Mouse (Mus musculus): ENCODE data around the gene Igdcc3. TPM values are rescaled to one million over a fixed set of nuclear protein-coding genes. Genes with fewer than 3 reads are reported as not detected.

Gene Igdcc3
- polyA plus RNA-seq, 1 experiment from 2014 or later: not detected

GRCm38 (mm10) chr9:65196738-65197569 is 56.0 kb downstream of the Igdcc3 start:
- no peaks in the 10 kb centered on the region for H3K27me3 ChIP-seq (ENCODE audit: insufficient read depth, low read length)
- peaks cover 58% of the 10 kb centered on the region for H3K4me1 ChIP-seq (ENCODE audit: insufficient read depth)
- peak overlapping the region; percentile 89 for H3K27ac ChIP-seq (ENCODE audit: low read depth)
- H3K4me2 ChIP-seq (ENCODE audit: low read depth, low read length): peak overlapping the region; percentile 46
- TF ChIP-seq CTCF (IDR thresholded peaks at IDR 0.05; ENCODE audit: low read depth) (peak; percentile 91), EP300 (IDR thresholded peaks at IDR 0.05; ENCODE audit: low read depth) (peak; percentile 26; the same call in 1 of the 2 replicates)
- 0 out of 2 replicates have a peak overlapping the region, but pooled peaks have one; percentile 4 for H3K4me3 ChIP-seq (ENCODE audit: low read depth, low read length)
- no peaks in the 10 kb centered on the region for H3K9me3 ChIP-seq (ENCODE audit: low read length)
- 13% methylated on average over 26 of the region's 26 CpGs for WGBS (ENCODE audit: insufficient replicate concordance)
- peak overlapping the region; percentile 49 for H3K9ac ChIP-seq (replicated peaks)
- peak; percentile 68 for ATAC-seq
- peak; percentile 96 for DNase-seq
- H3K36me3 ChIP-seq (replicated peaks; ENCODE audit: insufficient read depth, low read length): no peaks in the 10 kb centered on the region

- peak overlapping the region; percentile 89 for H3K27ac ChIP-seq (ENCODE audit: low read depth)
Measured at GRCm38 (mm10) chr9:65197826-65198225, 56.8 kb downstream of the Igdcc3 start.

GRCm38 (mm10) chr9:65199723-65200122 is 58.7 kb downstream of the Igdcc3 start:
- ATAC-seq: no peak
- Histone ChIP-seq H3K9me3 (ENCODE audit: low read length) (no peaks in the 10 kb centered on the region), H3K36me3 (replicated peaks; ENCODE audit: insufficient read depth, low read length) (no peaks in the 10 kb centered on the region), H3K4me3 (ENCODE audit: low read depth, low read length) (no peak overlapping the region), H3K9ac (replicated peaks) (no peak overlapping the region), H3K4me1 (ENCODE audit: insufficient read depth) (peaks cover 40% of the 10 kb centered on the region), H3K27me3 (ENCODE audit: insufficient read depth, low read length) (no peaks in the 10 kb centered on the region), H3K27ac (ENCODE audit: low read depth) (peak overlapping the region; percentile 83; the same call in 1 of the 2 replicates), H3K4me2 (ENCODE audit: low read depth, low read length) (no peak overlapping the region)
- TF ChIP-seq CTCF (IDR thresholded peaks at IDR 0.05; ENCODE audit: low read depth): no peak
- no peak for TF ChIP-seq EP300 (IDR thresholded peaks at IDR 0.05; ENCODE audit: low read depth)
- DNase-seq: no peak
- 42% methylated on average over 7 of the region's 7 CpGs for WGBS (ENCODE audit: insufficient replicate concordance)

More at GRCm38 (mm10) chr9:65197826-65198225, 56.8 kb downstream of the Igdcc3 start:
- Histone ChIP-seq H3K9ac (replicated peaks) (0 out of 2 replicates have a peak overlapping the region, but pooled peaks have one; percentile 21), H3K36me3 (replicated peaks; ENCODE audit: insufficient read depth, low read length) (no peaks in the 10 kb centered on the region), H3K4me1 (ENCODE audit: insufficient read depth) (peaks cover 51% of the 10 kb centered on the region), H3K9me3 (ENCODE audit: low read length) (no peaks in the 10 kb centered on the region), H3K4me3 (ENCODE audit: low read depth, low read length) (no peak overlapping the region), H3K4me2 (ENCODE audit: low read depth, low read length) (peak overlapping the region; percentile 48), H3K27me3 (ENCODE audit: insufficient read depth, low read length) (no peaks in the 10 kb centered on the region)
- TF ChIP-seq CTCF (IDR thresholded peaks at IDR 0.05; ENCODE audit: low read depth): no peak
- TF ChIP-seq EP300 (IDR thresholded peaks at IDR 0.05; ENCODE audit: low read depth): no peak
- WGBS (ENCODE audit: insufficient replicate concordance): 69% methylated on average over 6 of the region's 6 CpGs
- ATAC-seq (no peak), DNase-seq (peak; percentile 59)

GRCm38 (mm10) chr9:65200606-65201005 is 59.6 kb downstream of the Igdcc3 start:
- ATAC-seq (no peak), DNase-seq (no peak)
- H3K4me3 ChIP-seq (ENCODE audit: low read depth, low read length): no peak overlapping the region
- 48% methylated on average over 1 of the region's 1 CpGs for WGBS (ENCODE audit: insufficient replicate concordance)
- TF ChIP-seq EP300 (IDR thresholded peaks at IDR 0.05; ENCODE audit: low read depth): no peak
- no peak for TF ChIP-seq CTCF (IDR thresholded peaks at IDR 0.05; ENCODE audit: low read depth)
- H3K4me1 ChIP-seq (ENCODE audit: insufficient read depth): peaks cover 31% of the 10 kb centered on the region
- H3K27ac ChIP-seq (ENCODE audit: low read depth): peak overlapping the region; percentile 83
- no peaks in the 10 kb centered on the region for H3K9me3 ChIP-seq (ENCODE audit: low read length)
- H3K36me3 ChIP-seq (replicated peaks; ENCODE audit: insufficient read depth, low read length): no peaks in the 10 kb centered on the region
- no peak overlapping the region for H3K9ac ChIP-seq (replicated peaks)
- no peaks in the 10 kb centered on the region for H3K27me3 ChIP-seq (ENCODE audit: insufficient read depth, low read length)
- no peak overlapping the region for H3K4me2 ChIP-seq (ENCODE audit: low read depth, low read length)

GRCm38 (mm10) chr9:65201021-65201380 is 60.0 kb downstream of the Igdcc3 start:
- Histone ChIP-seq H3K9ac (replicated peaks) (0 out of 2 replicates have a peak overlapping the region, but pooled peaks have one; percentile 69), H3K4me3 (ENCODE audit: low read depth, low read length) (no peak overlapping the region), H3K4me1 (ENCODE audit: insufficient read depth) (peaks cover 27% of the 10 kb centered on the region), H3K27me3 (ENCODE audit: insufficient read depth, low read length) (no peaks in the 10 kb centered on the region), H3K9me3 (ENCODE audit: low read length) (no peaks in the 10 kb centered on the region), H3K36me3 (replicated peaks; ENCODE audit: insufficient read depth, low read length) (no peaks in the 10 kb centered on the region), H3K4me2 (ENCODE audit: low read depth, low read length) (no peak overlapping the region), H3K27ac (ENCODE audit: low read depth) (peak overlapping the region; percentile 83)
- DNase-seq (no peak), ATAC-seq (no peak)
- 33% methylated on average over 3 of the region's 3 CpGs for WGBS (ENCODE audit: insufficient replicate concordance)
- no peak for TF ChIP-seq EP300 (IDR thresholded peaks at IDR 0.05; ENCODE audit: low read depth)
- no peak for TF ChIP-seq CTCF (IDR thresholded peaks at IDR 0.05; ENCODE audit: low read depth)

- TF ChIP-seq EP300 (IDR thresholded peaks at IDR 0.05; ENCODE audit: low read depth) (peak; percentile 86), CTCF (IDR thresholded peaks at IDR 0.05; ENCODE audit: low read depth) (no peak)
- WGBS (ENCODE audit: insufficient replicate concordance): under 1% methylated on average over 18 of the region's 18 CpGs
- peaks cover 27% of the 10 kb centered on the region for H3K4me1 ChIP-seq (ENCODE audit: insufficient read depth)
- no peaks in the 10 kb centered on the region for H3K36me3 ChIP-seq (replicated peaks; ENCODE audit: insufficient read depth, low read length)
- no peaks in the 10 kb centered on the region for H3K27me3 ChIP-seq (ENCODE audit: insufficient read depth, low read length)
- peak; percentile 82 for ATAC-seq
- H3K27ac ChIP-seq (ENCODE audit: low read depth): peak overlapping the region; percentile 83
- peak overlapping the region; percentile 44 for H3K4me3 ChIP-seq (ENCODE audit: low read depth, low read length)
- peak overlapping the region; percentile 69 for H3K9ac ChIP-seq (replicated peaks)
- H3K4me2 ChIP-seq (ENCODE audit: low read depth, low read length): peak overlapping the region; percentile 72
- no peaks in the 10 kb centered on the region for H3K9me3 ChIP-seq (ENCODE audit: low read length)
- DNase-seq: peak; percentile 85
Measured at GRCm38 (mm10) chr9:65201381-65202164, 60.6 kb downstream of the Igdcc3 start.
